Mouse (Mus musculus): ENCODE results near the gene Gal3st2c. TPM values are rescaled to one million over a fixed set of nuclear protein-coding genes. Genes with fewer than 3 reads are reported as not detected.

Gal3st2c gene
- not detected in 2 replicates for polyA plus RNA-seq (2012; rRNA removed)

GRCm38 (mm10) chr1:93990209-93990608 is at the start of gene Gal3st2c:
TSS of gene Gal3st2c (plus strand) at chr1:93990509.

GRCm38 (mm10) chr1:94020151-94020550 is 29.8 kb downstream of the Gal3st2c start, which contains the start of gene Neu4:
TSS of gene Neu4 (plus strand) at chr1:94020451.

GRCm38 (mm10) chr1:94052373-94052772 is 62.1 kb downstream of the Gal3st2c start, which contains the start of gene Pdcd1:
TSS of gene Pdcd1 (minus strand) at chr1:94052553.

Other genes with a start within 250 kb of the Gal3st2c start
- gene Atg4b, start 239.0 kb upstream of the Gal3st2c start, polyA plus RNA-seq (2012; rRNA removed) = 20.6 and 24.7 TPM in 2 replicates
- gene Thap4, start 235.6 kb upstream of the Gal3st2c start, polyA plus RNA-seq (2012; rRNA removed) = 9.9 and 10.5 TPM in 2 replicates
- gene Dtymk, start 188.6 kb upstream of the Gal3st2c start, polyA plus RNA-seq (2012; rRNA removed) = 74.8 and 75.7 TPM in 2 replicates
- gene Ing5, start 186.5 kb upstream of the Gal3st2c start, polyA plus RNA-seq (2012; rRNA removed) = 4.8 and 4.9 TPM in 2 replicates
- gene D2hgdh, start 165.6 kb upstream of the Gal3st2c start, polyA plus RNA-seq (2012; rRNA removed) = 7.7 and 7.8 TPM in 2 replicates
- 0.12 and 0.13 TPM in 2 replicates for gene Gal3st2, start 129.2 kb upstream of the Gal3st2c start, polyA plus RNA-seq (2012; rRNA removed)
- gene Gal3st2b, start 72.2 kb upstream of the Gal3st2c start, polyA plus RNA-seq (2012; rRNA removed) = 0.02 TPM in 1 of 2 replicates, not detected in the other
- gene Neu4, start 29.9 kb downstream of the Gal3st2c start, polyA plus RNA-seq (2012; rRNA removed) = not detected in 2 replicates
- gene Pdcd1, start 62.0 kb downstream of the Gal3st2c start, polyA plus RNA-seq (2012; rRNA removed) = 0.07 and 0.13 TPM in 2 replicates

Measured in liver, embryonic 18 days (tissue).